Mouse (Mus musculus): Measurements from ENCODE around the gene Ly6g6c.

The Ly6g6c gene

DNA sequence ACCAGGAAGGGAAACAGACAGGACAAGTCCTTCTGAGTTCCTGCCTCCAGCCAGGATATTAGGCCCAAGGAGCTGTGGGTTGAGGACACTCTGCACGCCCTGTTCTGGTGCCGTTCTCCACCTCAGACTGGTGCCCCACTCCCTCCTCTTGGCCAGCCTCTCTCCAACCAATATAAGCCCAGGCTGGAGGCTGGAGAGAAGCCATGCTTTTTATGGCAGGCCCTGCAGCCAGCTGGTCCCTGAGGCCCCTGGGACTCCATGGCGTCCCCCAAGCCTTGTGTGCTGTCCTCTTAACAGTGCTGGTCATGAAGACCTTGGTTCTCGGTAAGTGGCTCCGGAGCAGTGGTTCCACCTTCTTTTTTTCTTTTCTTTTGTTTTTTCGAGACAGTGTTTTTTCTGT lies 42.9 kb downstream of the Ly6g6c start, which contains the start of gene Ly6g5c:
Gene Ly6g5c, plus strand, starts transcription at position 183 of the 400 bp plus-strand sequence.
- DNase-seq (ENCODE audit: low spot score in 2 of 2): no peak

DNA sequence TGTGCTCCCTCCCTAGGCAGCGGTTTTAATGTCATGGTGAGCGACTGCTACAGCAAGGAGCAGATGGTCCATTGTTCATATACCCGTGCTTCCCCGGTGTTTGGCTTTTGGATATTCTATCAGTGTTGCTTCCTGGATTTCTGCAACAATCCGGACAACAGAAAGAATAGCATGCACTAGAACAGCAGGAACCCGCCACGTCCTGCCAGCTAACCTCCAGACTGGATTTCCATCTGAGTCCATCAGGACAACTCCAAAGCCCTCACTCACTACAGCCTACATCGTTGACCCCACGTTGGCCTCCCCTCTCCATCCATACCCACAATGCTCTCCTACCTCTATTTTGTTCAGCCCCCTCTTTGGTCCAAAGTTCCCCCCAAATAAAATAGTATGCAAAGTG lies 46.6 kb downstream of the Ly6g6c start:
- DNase-seq (ENCODE audit: low spot score in 2 of 2): no peak

DNA sequence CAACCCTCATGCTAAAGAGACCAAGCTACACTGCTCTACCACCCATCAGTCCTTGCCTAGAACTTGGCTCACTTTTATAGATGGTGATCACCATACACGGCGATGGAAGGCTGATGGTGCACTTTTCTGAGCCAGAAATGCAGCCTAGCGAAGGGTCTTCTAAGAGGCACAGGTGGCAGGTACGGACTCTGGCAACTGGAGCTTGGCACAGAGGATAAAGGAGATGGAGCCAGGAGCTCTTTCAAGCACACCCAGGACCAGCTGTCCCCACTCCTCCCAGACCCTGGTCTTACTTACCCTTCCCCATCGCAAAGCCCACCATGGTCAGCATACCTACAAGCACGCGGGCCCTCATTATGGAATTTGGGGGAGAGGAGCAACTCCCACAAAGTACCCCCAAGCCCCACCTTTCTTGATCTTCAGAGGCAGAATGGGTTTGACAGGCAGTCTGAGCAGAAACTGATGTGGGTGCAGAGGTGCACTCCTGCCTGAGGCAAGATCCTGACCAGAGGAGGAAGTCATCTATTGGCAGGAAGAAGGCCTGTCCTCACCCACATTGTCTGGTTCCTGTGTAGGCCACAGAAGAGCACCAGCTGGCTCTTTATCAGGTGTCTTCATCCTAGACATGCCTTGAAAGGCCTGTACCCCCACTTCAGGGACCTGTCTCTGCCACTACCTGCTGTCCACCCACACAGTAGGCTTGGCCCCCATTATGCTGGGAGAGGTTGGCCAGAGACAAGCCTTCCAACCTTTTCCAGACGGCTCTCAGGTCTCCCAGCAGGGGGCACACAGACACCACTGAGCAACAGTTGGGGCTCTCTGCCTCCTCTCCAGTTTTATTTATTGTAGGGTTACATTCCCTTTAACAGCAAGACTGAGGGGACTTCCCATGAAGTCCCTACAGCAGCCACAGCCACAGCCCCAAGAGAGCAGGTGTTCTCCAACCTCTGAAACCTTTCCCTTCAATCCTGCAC lies 50.1 kb downstream of the Ly6g6c start, which contains the start of gene Ly6g5b:
Gene Ly6g5b, minus strand, starts transcription at position 383 of the 974 bp plus-strand sequence.
- peak; percentile 27 to 67 for DNase-seq (ENCODE audit: low spot score in 2 of 2)
